ENCODE assay signal across 8 mouse cellular contexts in genomic region chr8:124569593-124569992, GRCm38 (mm10). TPM values are rescaled to one million over a fixed set of nuclear protein-coding genes. Genes with fewer than 3 reads are reported as not detected.
DNase-seq lines count a peak whose midpoint lies in the region; ATAC-seq lines count a peak whose summit lies in the region.

TSS of gene Agt (minus strand) at chr8:124569706.

- 82% methylated on average over 2 of the region's 2 CpGs for WGBS in hindbrain, embryonic 10.5 days
- 81% methylated on average over 2 of the region's 2 CpGs for WGBS in hindbrain, embryonic 13.5 days

- no peak within 1 kb of the TSS for H3K4me3 ChIP-seq in hindbrain, embryonic 10.5 days
- no peak within 1 kb of the TSS for H3K4me3 ChIP-seq in hindbrain, embryonic 13.5 days

- no peak for DNase-seq in hindbrain, embryonic 10.5 days (ENCODE audit: low spot score)
- DNase-seq in adrenal gland, postnatal 14 days: peak; percentile 63
- peak; percentile 86 for DNase-seq in gastrocnemius, postnatal 25 days
- DNase-seq in kidney, postnatal 36 days: peak; percentile 89 to 94
- DNase-seq in lung, postnatal 10 days: peak; percentile 88
- DNase-seq in spleen, postnatal 14 days (ENCODE audit: low spot score in 2 of 2): no peak
- DNase-seq in spleen, adult 12 weeks (ENCODE audit: low spot score): no peak

- H3K4me2 ChIP-seq in hindbrain, embryonic 13.5 days: no peak within 1 kb of the TSS

- no peaks in the 10 kb centered on the region for H3K36me3 ChIP-seq in hindbrain, embryonic 10.5 days
- H3K36me3 ChIP-seq in hindbrain, embryonic 13.5 days: no peaks in the 10 kb centered on the region

- H3K9ac ChIP-seq in hindbrain, embryonic 13.5 days: no peak within 1 kb of the TSS

- peaks cover 3% of the 10 kb centered on the region; the same call in 1 of the 2 replicates for H3K27me3 ChIP-seq in hindbrain, embryonic 10.5 days (ENCODE audit: insufficient read depth, poor library complexity, severe bottlenecking)
- H3K27me3 ChIP-seq in hindbrain, embryonic 13.5 days: no peaks in the 10 kb centered on the region

- ATAC-seq in hindbrain, embryonic 13.5 days (ENCODE audit: low FRiP score): no peak

- no peaks in the 10 kb centered on the region for H3K9me3 ChIP-seq in hindbrain, embryonic 10.5 days
- H3K9me3 ChIP-seq in hindbrain, embryonic 13.5 days: no peaks in the 10 kb centered on the region

- peak within 1 kb of the TSS; percentile 56; the same call in 1 of the 2 replicates for H3K27ac ChIP-seq in hindbrain, embryonic 10.5 days
- no peak within 1 kb of the TSS for H3K27ac ChIP-seq in hindbrain, embryonic 13.5 days

- H3K4me1 ChIP-seq in hindbrain, embryonic 10.5 days (replicated peaks): peaks cover 19% of the 10 kb centered on the region; the same call in 1 of the 2 replicates
- peaks cover 9% of the 10 kb centered on the region; the same call in 1 of the 2 replicates for H3K4me1 ChIP-seq in hindbrain, embryonic 13.5 days (replicated peaks)

RNA-seq across cellular contexts. Expression of gene Agt, which starts in this region (rescaled TPM):
- polyA plus RNA-seq in hindbrain, embryonic 10.5 days (2016; fragmentation: Nextera tagmentation; extraction: Ambion mirVana): not detected in 2 replicates
- polyA plus RNA-seq in hindbrain, embryonic 13.5 days (2015; fragmentation: Nextera tagmentation; extraction: Ambion mirVana): 0.17 and 0.26 TPM in 2 replicates
- 14.3 and 172 TPM in 2 replicates for total RNA-seq in adrenal gland, postnatal 14 days (2021)
- 10 to 100 TPM; 15.7 to 19.7 TPM for total RNA-seq in gastrocnemius, postnatal 25 days (2021)

Comparison
In these comparisons a context has a peak if more than half of its experiments do, and no peak if none do; other contexts are left out.
1. DNase-seq: peak in adrenal gland, postnatal 14 days (single experiment), gastrocnemius, postnatal 25 days (single experiment), kidney, postnatal 36 days (2 of 2) and lung, postnatal 10 days (single experiment); none in hindbrain, embryonic 10.5 days (single experiment), spleen, postnatal 14 days (0 of 2) and spleen, adult 12 weeks (single experiment).